Mouse (Mus musculus) common myeloid progenitor, adult 5-6 weeks (primary cell): ENCODE measurements at regions not wholly inside any gene's neighbourhood (a gene's known extent, or its start where the extent isn't known, plus 50 kb on each side); places are given as distances from the start of the nearest gene placed in this dataset.

Experiments
- ATAC-seq: replicated peaks from 2 replicates; pipeline ENCODE4 v1.8.0; 2016; ENCODE audit warnings: low read depth, mild to moderate bottlenecking, moderate TSS enrichment, inconsistent platforms; ENCODE audit not compliant: poor library complexity, severe bottlenecking

DNA sequence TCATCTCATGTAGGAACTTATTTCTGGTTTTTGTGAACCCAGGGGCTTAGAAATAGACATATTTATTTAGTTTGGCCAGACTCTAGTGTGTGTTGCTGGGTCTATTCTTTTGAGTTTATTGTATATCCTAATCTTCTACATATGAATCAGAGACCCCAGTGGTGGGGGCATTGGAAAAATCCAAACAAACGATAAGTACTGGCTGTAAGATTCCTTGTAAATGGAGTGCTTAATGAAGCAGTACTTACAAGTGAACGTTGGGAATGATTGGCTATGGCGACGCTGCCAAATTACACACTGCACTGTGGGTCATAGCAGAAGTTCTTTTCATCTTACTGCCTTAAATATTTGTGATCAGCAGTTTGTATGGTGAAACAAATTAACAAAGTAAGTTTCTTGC, 289.0 kb downstream of the Meis1 start:
- no peak for ATAC-seq

DNA sequence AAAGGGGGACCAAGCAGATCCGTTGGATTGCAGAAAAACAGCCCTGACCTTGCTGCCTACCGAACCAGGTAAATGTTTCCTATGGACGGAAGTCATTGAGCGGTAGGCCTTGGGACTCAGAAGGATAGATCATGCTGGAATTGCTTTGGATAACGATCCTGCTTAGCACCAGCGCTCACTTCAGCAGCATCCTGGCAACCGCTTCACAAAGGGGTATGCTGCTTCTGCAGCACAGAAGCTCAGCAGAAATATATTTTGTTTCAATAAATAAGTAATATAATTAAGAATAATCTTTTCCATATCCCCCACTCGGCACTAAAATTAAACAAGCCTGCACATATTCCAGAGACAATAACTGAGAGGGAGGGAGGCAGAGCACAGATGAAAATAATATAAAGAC, 296.0 kb downstream of the Meis1 start:
- ATAC-seq: no peak

DNA sequence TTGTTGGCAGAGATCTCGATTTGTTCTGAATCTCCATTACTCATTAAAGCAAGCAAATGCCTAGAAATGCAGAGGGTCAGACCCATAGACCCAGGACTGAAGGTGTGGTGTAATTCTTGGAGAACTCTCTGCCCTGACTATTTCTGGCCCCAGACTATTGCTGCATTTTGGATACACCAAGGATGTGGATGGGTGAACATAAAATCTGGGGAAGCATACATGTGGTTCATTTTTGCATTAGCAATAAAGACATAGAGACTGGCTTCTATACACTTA, 303.0 kb downstream of the Meis1 start:
- ATAC-seq: no peak

DNA sequence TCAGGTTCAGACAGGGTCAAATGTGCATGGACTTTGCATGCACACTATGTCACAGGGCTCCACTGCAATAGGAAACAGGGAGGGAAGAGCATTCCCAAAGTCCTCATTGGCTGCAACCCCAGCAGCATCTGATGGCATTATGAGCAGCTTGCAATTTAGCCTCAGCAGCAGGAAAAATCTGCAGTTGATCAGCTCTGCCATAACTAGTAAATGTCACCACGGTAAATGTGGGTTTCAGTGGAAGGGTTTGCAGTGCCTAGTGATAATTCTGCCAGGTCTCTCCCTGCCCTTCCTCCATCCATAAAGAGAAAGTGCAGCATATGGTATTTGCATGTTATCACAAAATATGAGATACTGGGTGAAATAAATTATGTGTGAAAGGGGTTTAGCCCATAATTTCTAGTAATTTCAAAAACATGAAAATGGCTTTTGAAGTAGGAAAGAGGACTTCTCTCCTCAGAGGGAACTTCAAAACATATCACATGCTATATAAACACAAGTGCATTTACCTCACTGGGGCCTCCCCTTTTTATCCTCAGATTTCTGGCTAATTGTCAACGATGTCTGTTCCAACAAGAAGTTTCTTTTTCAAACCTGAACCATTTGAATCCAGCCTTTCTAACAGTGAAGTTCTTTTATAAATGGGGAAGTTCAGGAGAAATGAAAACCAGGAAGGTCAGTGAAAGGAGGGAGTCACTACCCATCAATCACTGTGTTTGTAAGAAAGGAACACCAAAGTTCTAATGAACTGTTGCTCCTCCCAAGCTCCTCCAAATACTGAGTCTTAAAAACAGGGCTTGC, 303.5 kb downstream of the Meis1 start:
- ATAC-seq: no peak

DNA sequence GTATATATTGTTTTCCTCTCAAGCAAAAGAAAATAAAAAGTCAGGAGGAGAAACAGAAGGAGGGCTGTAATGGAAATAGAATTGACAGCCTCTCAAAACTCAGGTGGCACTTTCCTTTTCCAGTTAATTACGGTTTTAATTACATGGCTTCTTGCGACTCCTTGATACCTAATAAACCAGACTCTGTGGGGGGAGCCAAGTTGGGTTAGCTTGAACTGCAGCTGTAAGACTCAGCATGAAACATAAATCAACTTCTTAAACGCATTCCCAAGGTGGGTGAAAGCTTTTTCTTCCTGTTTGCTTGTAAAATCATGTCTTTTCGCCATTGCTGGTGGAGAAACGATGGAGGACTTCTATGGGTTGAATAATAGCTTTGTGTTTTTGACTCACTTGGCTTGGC, 304.4 kb downstream of the Meis1 start:
- no peak for ATAC-seq

DNA sequence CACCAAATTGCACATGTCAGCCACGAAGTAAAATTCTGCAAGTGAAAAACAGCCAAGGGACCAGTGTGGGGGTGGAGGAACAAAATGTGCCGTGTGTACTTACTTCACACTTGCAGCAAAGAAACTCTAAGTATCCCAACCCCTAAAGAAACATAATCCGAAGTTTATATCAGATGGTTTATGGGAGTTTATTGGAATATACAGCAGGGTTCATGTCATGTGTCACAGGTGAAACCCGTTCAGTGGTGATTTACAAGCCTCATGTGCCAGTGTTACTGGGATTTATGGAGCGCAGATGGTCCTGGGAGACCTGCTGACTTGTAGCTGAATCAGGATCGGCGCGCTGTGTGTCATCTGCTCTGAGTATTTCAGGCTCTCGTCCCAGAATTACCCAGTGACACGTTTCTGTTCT, 306.1 kb downstream of the Meis1 start:
- no peak for ATAC-seq

DNA sequence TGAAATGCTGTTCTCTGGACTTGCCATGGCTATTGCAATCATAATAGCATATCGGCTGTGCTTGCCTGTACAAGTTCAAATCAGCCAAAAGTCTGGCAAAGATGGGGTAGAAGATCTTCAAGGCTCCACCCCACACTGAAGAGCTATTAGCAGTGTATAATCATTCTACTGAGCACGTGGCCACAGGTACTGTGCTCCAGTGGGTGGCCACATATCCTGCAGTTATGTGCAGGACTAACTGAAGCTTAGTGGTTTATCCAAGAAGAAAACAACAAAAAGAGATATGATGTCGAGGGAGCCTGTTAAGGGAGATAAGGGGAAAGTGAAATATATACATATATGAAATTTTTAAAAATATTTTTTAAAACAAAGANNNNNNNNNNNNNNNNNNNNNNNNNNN, 309.2 kb downstream of the Meis1 start:
- no peak for ATAC-seq

DNA sequence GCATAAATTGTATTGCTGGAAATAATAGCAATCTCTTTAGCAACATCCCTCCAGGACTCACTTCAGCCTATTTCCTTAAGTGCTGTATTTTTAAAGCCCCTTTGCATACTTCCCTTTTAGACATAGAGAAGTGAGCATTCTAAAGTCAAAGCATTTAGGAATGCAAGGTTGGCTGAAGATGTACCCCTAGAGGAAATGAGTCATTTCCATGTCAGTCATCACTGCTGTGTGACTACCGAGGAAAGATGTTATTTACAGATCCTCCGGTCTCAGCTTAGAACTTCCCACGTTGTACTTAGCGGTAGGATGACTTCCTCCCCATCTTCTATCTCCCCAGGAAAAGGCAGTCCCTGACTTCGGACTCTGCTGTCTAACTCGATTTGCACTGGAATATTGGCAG, 337.2 kb downstream of the Meis1 start:
- peak; percentile 52; the same call in 1 of the 2 replicates for ATAC-seq

DNA sequence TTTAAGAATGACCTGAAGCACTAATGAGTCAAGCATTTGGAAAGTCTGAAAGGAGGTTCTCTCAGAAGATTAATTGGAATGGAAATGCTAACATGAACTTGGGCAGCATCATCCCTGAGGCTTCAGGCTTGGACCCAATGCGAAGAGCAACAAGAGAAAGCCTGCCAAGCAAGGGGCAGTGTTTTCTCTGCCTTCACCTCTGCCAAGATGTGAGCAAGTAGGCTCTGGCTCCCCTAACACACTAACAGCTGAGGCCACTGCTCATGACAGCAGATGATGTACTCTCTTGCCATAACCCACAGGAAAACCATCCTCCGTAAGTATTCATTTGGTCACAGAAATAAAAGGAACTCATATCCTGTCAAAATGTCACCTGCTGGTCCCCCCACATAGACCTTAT, 341.9 kb downstream of the Meis1 start:
- no peak for ATAC-seq

DNA sequence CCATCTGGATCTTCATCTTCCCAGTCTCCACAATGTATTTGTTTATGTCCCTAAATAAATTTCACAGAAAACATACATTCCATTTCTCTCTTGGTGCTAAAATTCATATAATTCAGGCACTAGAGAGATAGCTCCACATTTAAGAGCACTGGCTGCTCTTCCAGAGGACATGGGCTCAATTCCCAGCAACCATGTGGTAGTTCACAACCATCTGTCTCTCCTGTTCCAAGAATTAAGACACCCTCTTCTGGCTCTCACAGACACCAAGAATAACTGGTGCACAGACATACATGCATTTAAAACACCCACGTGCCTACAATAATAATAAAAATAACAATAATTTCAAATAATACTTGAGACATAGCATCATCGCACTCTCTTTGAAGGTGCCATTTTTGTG, 347.8 kb downstream of the Meis1 start:
- ATAC-seq: no peak

DNA sequence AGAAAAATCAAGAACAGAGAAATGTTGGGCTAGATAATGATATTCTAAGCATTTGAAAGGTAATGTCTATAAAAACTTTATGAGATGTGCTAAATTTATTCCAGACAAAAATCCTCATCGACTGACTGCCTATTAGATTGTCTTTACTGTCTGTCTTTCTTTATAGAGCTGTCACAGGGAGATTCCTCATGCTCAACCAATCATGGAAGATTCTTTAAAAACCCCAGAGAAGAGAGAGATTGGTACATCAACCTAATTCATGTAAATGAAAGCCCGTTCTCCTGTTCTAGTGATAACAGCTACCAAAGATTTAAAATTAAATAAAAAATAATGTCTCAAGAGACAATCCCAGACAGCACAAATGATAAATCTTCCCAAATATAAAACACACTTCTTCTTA, 349.5 kb downstream of the Meis1 start:
- ATAC-seq: no peak

DNA sequence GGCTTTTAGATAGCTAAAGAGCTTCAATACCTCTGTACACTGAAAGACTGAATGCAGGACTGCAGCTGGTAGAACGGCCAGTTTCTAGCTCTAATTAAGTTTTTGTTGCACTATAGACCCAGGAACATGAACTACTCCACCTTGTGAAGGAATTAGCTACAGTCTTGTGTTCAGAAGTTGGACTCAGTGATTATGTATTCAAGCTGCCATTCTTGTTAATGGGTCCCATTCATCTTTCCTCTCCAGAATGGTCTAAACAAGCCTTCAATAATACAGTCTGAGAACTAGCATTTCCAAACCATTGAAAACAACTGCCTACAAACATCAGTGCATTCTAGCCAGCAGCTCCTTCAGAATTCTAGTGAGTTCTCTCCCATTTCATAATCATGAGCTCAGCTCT, 362.4 kb downstream of the Meis1 start:
- no peak for ATAC-seq

DNA sequence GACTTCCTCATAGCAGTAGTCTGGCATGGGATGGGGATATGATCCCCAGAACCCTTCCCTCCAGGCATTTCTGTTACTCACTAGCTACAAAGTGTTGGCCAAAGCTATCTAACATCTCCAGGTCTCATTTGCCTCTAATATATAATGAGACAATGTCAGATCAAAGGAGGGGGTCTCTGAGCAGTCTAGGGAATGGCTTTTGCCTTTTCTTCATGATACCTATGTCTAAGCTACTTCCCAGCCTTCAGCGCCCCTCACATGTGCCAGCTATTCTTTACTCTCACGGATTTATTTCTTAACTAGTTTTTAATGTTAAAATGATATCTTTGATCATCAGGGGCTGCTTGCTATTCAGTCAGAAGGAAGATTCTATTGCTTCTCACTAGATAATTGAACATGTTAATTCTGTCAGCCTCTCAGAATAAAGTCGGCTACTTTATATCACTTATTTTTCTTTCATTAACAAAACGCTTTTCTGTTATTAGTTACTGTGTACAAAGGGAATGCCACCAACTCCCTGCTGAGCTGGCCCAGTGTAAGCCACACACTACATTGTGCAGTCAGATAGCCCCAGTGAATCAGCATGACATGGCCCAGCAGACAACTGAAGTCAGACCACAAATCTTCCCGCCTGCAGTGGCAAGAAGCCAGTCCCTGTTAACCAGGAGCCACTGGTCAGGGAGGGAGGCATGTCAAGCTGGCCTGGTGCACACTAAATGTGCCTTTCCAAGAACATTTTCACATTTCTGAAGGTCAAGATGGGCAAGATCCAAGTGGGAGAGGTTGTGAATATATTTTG, 386.6 kb downstream of the Meis1 start:
- ATAC-seq: peak; percentile 94

DNA sequence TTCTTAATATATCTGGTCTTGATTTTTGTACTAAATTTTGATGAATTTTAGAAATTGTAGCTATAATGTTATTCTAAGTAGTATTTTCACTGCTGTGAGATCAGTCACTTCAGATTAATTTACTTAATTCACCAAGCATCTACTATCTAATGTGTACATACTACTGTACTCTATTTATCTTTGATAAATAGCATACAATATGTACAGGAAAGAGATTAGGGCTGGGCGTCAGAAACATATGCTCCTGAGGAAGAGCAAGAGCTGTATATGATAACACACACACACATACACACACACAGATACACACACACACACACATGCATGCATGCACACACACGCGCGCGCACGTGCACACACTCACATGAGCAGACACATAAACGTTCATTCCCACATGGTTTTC, 387.2 kb downstream of the Meis1 start:
- no peak for ATAC-seq

DNA sequence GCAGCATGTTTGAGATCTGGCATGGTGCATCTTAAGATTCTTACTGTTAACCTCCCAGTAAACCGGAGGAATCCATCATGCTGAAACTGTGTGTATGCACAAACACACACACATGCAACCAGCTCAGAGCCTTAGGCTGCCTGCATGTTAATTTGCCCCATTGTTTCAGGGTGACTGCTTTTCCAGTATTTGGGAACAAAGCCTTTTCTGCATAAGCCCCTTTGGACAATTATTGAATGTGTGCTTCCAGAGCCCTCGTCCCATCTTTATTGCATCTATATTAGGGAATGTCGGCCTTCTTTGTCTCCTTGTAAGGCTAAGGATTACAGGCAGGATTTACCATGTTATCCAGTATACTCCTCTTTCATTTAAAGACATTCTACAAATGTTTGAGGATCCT, 397.0 kb downstream of the Meis1 start:
- ATAC-seq: no peak

DNA sequence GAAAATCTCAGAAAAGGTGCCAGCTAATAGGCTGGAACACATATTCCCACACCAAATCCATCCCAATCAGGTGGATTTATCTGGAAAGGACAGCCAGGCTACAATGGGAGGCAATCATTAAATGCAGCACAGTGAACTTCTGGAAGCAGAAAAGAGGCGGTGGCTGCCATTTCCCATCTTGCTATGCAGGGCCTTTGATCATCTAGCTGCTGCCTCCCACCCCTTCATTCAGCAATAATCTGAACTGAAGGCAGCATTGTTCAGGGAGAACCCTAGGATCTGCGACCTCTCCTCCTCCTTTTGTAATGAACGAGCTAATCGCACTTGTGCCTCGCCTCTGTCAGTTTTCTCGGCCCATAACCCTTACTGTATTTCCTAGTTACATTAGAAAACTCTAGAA, 413.9 kb downstream of the Meis1 start:
- ATAC-seq: no peak

DNA sequence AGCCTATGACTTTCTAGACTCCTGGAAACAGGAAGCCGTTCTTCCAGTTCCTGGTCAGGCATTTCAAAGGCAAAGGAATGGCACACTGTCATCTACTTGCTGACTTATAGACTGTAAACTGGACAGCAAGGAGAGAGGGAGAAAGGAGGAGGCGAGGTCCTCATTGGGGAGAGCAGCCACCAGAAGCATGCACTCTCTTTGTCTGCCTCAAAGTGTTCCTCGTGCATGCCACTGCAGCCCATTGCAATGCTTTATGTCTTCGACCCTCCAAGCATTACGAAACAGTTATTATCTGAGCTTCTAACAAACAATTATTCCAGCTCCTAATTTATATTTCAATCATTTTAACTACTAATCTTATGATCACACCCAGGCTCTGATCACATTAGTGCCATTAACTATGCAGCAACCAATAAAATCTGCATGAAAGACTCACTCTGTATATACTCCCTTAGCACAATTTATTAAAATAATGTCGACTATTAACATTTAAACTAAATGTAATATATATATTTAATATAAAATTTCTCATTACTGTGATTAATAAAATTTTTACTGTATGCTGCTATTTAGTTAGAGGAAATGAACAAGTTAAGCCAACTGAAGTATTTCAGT, 417.1 kb downstream of the Meis1 start:
- no peak for ATAC-seq

DNA sequence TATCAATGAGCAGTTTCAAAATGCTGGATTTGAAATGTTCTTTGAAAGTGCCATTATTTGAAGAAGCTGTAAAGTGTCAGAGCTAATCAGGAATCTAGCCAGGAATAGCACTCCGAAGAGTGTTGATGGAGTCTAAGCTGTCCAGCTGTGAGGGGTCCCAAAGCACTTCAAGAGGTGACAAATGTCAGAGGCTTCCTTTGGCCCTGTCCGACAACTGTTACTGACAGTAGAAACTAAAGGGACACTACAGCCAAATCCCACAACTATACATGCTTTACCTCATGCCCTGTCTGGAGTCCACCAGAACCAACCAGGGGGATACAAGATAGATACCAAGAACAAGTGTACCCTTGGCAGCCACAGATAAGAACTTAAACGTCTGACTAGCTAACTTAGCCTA, 420.4 kb downstream of the Meis1 start:
- no peak for ATAC-seq

DNA sequence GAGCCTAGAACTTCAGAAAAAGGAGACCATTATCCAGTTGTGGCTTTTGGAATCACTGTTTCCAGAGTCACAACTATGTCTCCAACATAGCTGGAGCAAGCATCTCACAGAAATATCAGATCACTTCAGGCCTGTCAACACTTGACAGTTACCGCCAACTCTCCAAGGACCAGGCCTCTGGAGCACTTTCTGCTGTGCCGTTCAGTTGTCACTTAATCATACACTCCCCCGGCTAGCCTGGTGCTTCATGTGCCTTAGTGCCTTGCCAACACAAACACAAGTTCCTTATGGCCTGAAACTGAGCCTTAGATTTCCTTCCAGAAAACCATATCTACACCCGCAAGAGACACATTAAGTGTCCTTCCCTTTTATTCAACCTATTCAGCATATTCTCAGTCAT, 421.8 kb downstream of the Meis1 start:
- no peak for ATAC-seq

DNA sequence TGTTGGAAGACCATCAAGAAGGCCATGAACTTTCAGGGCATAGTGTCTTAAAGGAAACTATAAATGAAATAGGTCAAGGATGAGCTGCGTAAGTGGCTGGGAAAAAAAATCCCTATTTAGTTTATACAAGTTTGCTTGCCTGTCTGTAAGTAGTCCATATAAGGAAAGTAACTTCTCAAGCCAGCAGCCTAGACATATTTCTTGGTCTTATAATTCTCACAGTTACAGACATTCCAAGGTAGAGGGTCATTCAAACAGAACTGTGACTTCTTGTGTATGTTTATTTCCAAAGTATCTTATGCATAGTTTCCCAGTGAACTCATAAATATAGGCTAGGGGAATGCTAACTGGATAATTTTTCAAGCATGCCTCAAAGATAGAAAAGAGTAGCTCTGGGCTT, 428.3 kb downstream of the Meis1 start:
- ATAC-seq: no peak

DNA sequence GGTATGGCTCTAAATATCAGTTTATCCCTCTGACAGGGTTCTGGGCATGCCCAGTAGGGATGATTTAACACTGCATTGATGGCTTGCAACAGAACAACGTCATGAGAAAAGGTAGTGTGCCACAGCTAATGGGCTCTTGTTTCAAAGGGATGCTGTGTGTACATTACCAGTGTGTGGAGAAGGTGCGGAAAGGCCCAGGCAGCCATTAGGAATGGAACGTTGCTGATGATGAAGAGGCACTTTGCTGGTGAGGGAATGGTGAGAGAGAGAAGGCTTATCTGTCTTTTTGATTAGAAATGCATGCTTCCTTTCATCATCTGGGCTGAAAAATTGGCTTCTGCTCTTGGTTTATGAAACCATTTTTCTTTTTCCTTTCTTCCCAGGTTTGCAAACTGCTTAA, 432.3 kb downstream of the Meis1 start:
- no peak for ATAC-seq

DNA sequence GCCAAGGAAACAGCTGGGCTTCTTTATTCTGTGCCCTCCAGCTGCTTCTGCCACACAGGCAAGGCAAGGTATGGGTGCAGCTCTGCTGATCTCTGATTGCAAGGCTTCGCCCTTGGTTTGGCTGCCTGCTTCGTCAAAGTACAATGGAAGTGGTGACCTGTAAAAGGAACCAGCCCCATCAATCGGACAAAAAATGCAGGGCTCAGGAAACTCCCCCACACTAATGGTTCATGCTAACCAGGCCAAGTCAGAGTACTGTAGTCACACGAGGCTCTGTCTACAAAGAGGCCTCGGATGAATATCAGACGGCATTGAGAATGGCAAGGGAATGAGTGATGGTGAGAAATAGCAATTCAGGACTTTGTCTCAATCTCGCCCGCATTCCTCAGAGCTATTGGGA, 433.8 kb downstream of the Meis1 start:
- no peak for ATAC-seq
